Mouse (Mus musculus): Measurements from ENCODE around the gene Mark3. TPM values are rescaled to one million over a fixed set of nuclear protein-coding genes. Genes with fewer than 3 reads are reported as not detected.

Gene Mark3
- total RNA-seq, 1 experiment = 90.9 TPM

- in situ Hi-C loops (cut with MboI; ENCODE audit: low sequenced_read_pairs in 2 of 2, unreplicated experiment in 2 of 2) = no loop called here
- no peak for DNase-seq (ENCODE audit: low read depth, low spot score)
- Histone ChIP-seq H3K9me3 (ENCODE audit: control insufficient read depth, insufficient read depth, low read depth, low read length) (no peaks in the 10 kb centered on the region), H3K4me3 (ENCODE audit: insufficient read depth in 1 of 2, low read depth in 1 of 2, low read length in 2 of 2, poor library complexity in 1 of 2, severe bottlenecking in 1 of 2) (no peak overlapping the region), H3K4me1 (ENCODE audit: control insufficient read depth in 2 of 2, insufficient read depth in 2 of 2, low read length in 2 of 2, poor library complexity in 1 of 2) (peaks cover 5 to 24% of the 10 kb centered on the region in 2 experiments; a peak in 2 of 4 replicates), H3K36me3 (ENCODE audit: control insufficient read depth, insufficient read depth, low read length, poor library complexity, severe bottlenecking) (peaks cover 21% of the 10 kb centered on the region; the same call in 1 of the 2 replicates), H3K27ac (ENCODE audit: insufficient read depth, low read depth, low read length, poor library complexity, severe bottlenecking) (no peak overlapping the region), H3K9ac (ENCODE audit: insufficient read depth, low read depth, low read length, poor library complexity, severe bottlenecking) (no peak overlapping the region)
- TF ChIP-seq ZNF384 (IDR thresholded peaks at IDR 0.05; ENCODE audit: low read depth, low read length) (peak; percentile 76), HCFC1 (IDR thresholded peaks at IDR 0.05; ENCODE audit: borderline replicate concordance, insufficient read depth, low read length) (no peak), MAFK (IDR thresholded peaks at IDR 0.05; ENCODE audit: insufficient read depth, low read depth, low read length) (no peak), ZC3H11A (IDR thresholded peaks at IDR 0.05; ENCODE audit: borderline replicate concordance, low read depth, low read length) (no peak)
Observed at GRCm38 (mm10) chr12:111674850-111675486, 100.6 kb downstream of the Mark3 start.

DNA sequence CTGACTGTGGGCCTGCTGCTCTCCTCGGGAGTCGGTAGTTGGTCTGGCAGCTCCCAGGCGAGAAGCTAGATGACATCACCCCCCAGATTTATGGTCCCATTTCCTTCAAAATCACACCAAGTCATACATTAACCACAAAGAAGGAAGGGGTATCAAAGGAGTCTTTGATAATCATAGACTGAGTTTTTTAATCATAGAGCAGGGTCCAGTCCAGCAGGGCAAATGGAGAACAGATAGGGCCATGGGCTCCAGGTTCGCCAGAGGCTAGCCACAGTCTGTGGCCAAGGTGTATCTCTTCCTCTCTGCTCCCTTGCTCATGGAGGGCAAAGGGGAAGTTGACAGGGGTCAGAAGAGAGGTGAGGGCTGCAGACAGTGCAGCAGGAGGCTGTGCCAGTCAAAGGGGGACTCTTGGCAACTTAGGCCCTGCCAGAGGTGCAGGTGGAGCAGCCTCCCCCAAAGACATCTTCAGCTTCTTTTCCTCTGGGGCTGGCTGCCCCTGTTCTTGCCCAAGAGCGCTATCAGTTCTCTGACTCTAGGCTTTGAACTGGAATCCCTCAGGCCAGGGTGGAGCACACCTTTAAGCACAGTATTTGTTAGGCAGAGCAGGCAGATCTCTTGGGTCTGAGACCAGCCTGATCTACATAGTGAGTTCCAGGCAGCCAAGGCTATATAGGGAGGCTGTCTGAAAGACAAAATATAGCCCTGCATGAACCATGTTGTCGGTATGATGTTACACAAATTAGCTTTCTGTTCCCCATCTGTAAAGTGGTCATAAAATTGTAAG, 101.7 kb downstream of the Mark3 start:
- no peaks in the 10 kb centered on the region for H3K9me3 ChIP-seq (ENCODE audit: control insufficient read depth, insufficient read depth, low read depth, low read length)
- TF ChIP-seq HCFC1 (IDR thresholded peaks at IDR 0.05; ENCODE audit: borderline replicate concordance, insufficient read depth, low read length) (no peak), ZNF384 (IDR thresholded peaks at IDR 0.05; ENCODE audit: low read depth, low read length) (no peak), ZC3H11A (IDR thresholded peaks at IDR 0.05; ENCODE audit: borderline replicate concordance, low read depth, low read length) (no peak), MAFK (IDR thresholded peaks at IDR 0.05; ENCODE audit: insufficient read depth, low read depth, low read length) (no peak), CHD2 (IDR thresholded peaks at IDR 0.05; ENCODE audit: low read depth, low read length) (no peak)
- no peak overlapping the region for H3K4me3 ChIP-seq (ENCODE audit: insufficient read depth in 1 of 2, low read depth in 1 of 2, low read length in 2 of 2, poor library complexity in 1 of 2, severe bottlenecking in 1 of 2)
- peaks cover 21% of the 10 kb centered on the region for H3K36me3 ChIP-seq (ENCODE audit: control insufficient read depth, insufficient read depth, low read length, poor library complexity, severe bottlenecking)
- in situ Hi-C loops (cut with MboI; ENCODE audit: low sequenced_read_pairs in 2 of 2, unreplicated experiment in 2 of 2) = no loop called here
- no peak for DNase-seq (ENCODE audit: low read depth, low spot score)
- no peak overlapping the region; the same call in 1 of the 2 replicates for H3K27ac ChIP-seq (ENCODE audit: insufficient read depth, low read depth, low read length, poor library complexity, severe bottlenecking)
- H3K4me1 ChIP-seq (ENCODE audit: control insufficient read depth in 2 of 2, insufficient read depth in 2 of 2, low read length in 2 of 2, poor library complexity in 1 of 2) = peaks cover 5 to 26% of the 10 kb centered on the region in 2 experiments; a peak in 2 of 4 replicates
- H3K9ac ChIP-seq (ENCODE audit: insufficient read depth, low read depth, low read length, poor library complexity, severe bottlenecking) = no peak overlapping the region

DNA sequence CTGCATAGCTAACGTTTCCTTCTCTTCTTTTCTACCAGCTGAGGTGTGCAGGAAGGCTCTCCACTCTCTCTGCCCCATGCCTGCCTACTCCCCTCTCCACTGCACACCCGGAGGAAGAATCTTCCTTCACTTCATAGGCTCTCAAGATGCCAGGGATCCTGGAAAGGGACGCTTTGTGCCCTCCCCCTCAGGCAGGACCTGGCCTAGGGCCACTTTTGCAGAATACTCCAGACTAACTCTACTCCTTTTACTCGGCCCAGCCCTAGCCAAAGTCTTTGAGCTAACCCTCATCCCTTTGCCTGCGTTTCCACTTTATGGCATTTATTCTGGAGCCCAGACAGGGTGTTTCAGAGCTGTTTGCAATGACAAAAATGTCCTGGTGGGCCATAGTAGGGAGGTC, 103.1 kb downstream of the Mark3 start:
- DNase-seq (ENCODE audit: low read depth, low spot score) = no peak
- Histone ChIP-seq H3K36me3 (ENCODE audit: control insufficient read depth, insufficient read depth, low read length, poor library complexity, severe bottlenecking) (peaks cover 23% of the 10 kb centered on the region), H3K4me3 (ENCODE audit: insufficient read depth in 1 of 2, low read depth in 1 of 2, low read length in 2 of 2, poor library complexity in 1 of 2, severe bottlenecking in 1 of 2) (peak overlapping the region; percentile 93 to 94), H3K4me1 (ENCODE audit: control insufficient read depth in 2 of 2, insufficient read depth in 2 of 2, low read length in 2 of 2, poor library complexity in 1 of 2) (peaks cover 5 to 28% of the 10 kb centered on the region in 2 experiments; a peak in 2 of 4 replicates), H3K9me3 (ENCODE audit: control insufficient read depth, insufficient read depth, low read depth, low read length) (no peaks in the 10 kb centered on the region), H3K9ac (ENCODE audit: insufficient read depth, low read depth, low read length, poor library complexity, severe bottlenecking) (peak overlapping the region; percentile 73), H3K27ac (ENCODE audit: insufficient read depth, low read depth, low read length, poor library complexity, severe bottlenecking) (peak overlapping the region; percentile 26; the same call in 1 of the 2 replicates)
- no peak for TF ChIP-seq HCFC1 (IDR thresholded peaks at IDR 0.05; ENCODE audit: borderline replicate concordance, insufficient read depth, low read length)
- TF ChIP-seq MAFK (IDR thresholded peaks at IDR 0.05; ENCODE audit: insufficient read depth, low read depth, low read length) = no peak
- TF ChIP-seq CHD2 (IDR thresholded peaks at IDR 0.05; ENCODE audit: low read depth, low read length) = no peak
- in situ Hi-C loops (cut with MboI; ENCODE audit: low sequenced_read_pairs in 2 of 2, unreplicated experiment in 2 of 2) = no loop called here

DNA sequence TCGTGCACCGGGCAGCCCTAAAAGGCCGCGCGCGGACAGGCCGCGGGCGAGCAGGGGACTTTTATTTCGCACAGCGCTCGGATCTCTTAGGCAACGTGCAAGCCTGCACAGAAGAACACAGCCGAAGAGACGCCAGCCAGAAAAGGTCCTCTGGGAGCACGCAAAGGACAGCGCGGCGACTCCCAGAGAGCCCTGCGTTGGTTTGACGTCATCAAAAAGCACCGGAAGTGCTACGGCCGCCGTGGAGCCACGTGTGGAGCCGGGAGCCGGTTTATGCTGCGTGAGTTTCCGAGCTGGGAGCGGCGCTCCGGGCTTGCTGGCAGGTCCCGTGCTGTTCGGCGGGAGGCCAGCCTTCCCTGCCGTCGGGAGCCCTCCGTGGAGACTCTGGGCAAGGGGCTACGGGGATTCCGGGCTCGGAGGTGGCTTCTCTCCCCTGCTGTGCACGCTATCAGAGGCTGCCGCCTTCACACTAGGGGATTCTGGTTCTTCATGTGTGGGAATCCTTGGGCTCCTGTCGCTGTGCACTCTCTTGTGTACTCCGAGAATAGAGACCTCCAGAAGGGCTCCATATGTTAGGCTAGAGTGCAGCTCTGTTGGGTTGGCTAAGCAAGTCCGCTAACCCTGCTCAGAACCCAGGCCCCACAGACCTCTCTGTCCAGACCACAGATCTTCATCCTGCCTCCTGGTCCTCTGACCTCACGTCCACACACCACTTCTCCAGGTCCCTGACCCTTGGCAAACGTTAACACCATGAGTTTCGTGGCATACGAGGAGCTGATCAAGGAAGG, 103.8 kb downstream of the Mark3 start, which contains the start of gene Trmt61a:
Gene Trmt61a, plus strand, starts transcription at position 224 of the 788 bp plus-strand sequence.
- in situ Hi-C loops (cut with MboI; ENCODE audit: low sequenced_read_pairs in 2 of 2, unreplicated experiment in 2 of 2) = no loop called here
- peak within 1 kb of the TSS; percentile 93 for H3K9ac ChIP-seq (ENCODE audit: insufficient read depth, low read depth, low read length, poor library complexity, severe bottlenecking)
- H3K36me3 ChIP-seq (ENCODE audit: control insufficient read depth, insufficient read depth, low read length, poor library complexity, severe bottlenecking) = peaks cover 26% of the 10 kb centered on the region
- peak within 1 kb of the TSS; percentile 55 for H3K27ac ChIP-seq (ENCODE audit: insufficient read depth, low read depth, low read length, poor library complexity, severe bottlenecking)
- peak within 1 kb of the TSS; percentile 93 to 94 for H3K4me3 ChIP-seq (ENCODE audit: insufficient read depth in 1 of 2, low read depth in 1 of 2, low read length in 2 of 2, poor library complexity in 1 of 2, severe bottlenecking in 1 of 2)
- DNase-seq (ENCODE audit: low read depth, low spot score) = peak; percentile 84
- no peaks in the 10 kb centered on the region for H3K9me3 ChIP-seq (ENCODE audit: control insufficient read depth, insufficient read depth, low read depth, low read length)
- TF ChIP-seq ZNF384 (IDR thresholded peaks at IDR 0.05; ENCODE audit: low read depth, low read length) = no peak
- TF ChIP-seq HCFC1 (IDR thresholded peaks at IDR 0.05; ENCODE audit: borderline replicate concordance, insufficient read depth, low read length) = peak; percentile 83
- peaks cover 5 to 28% of the 10 kb centered on the region in 2 experiments; a peak in 2 of 4 replicates for H3K4me1 ChIP-seq (ENCODE audit: control insufficient read depth in 2 of 2, insufficient read depth in 2 of 2, low read length in 2 of 2, poor library complexity in 1 of 2)
